Mouse (Mus musculus) adrenal gland, postnatal 10 days (tissue): ENCODE results near the gene Hnrnpa2b1. TPM values are rescaled to one million over a fixed set of nuclear protein-coding genes. Genes with fewer than 3 reads are reported as not detected.

Experiments used
- DNase-seq: peaks from one replicate; pipeline ENCODE4 v3.0.0; 2021; ENCODE audit warnings: mixed read lengths
- total RNA-seq, 2 experiments: library from RNA; stranded (reverse); gene quantifications; 2 replicates each; pipeline ENCODE4 v1.2.3; 2021

Gene Hnrnpa2b1
- total RNA-seq, 2 experiments from 2014 or later, result 559 to 669 TPM

DNA sequence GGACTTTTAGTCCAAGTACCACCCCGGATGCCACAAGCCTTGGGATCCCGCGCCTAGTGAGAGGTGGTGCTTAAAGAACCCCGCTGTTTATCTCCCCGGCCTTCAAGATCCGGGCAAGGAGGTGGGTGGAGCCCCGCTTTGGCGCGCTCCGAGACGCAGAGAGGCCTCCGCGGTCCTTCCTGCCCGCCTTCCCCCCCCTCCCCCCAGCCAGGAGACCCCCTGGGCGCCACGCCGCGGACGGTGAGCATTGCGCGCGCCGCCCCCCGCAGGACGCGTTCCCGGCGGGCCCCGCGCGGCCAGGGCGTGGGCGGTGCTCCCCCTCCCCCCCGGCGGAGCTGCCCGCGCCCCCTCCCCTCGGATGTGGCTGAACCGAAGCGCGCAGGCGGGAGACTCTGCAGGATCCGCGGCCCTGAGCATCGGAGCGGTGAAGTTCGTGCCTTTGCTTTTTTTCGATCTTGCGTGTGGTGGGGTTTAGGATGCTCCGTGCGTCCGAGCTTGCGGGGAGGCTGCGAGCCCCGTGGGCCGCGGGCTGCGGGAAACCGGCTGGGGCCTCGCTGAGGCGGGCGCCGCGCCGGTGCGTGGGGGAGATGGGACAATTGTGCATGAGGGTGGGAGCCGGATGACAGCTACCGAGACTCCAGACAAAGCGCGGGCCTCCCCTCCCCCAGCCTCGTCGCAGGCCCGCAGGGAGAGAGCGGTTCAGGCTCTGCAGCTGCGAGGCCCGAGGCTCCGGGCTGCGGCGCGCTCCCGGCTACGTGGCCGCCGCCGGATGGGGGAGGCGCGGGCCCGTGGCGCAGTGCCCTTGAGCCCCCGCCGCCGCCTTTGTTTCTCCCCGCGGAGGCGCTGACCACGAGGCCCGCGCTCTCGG, 851 bp upstream of the Hnrnpa2b1 start, which contains the start of gene Cbx3:
TSS of gene Cbx3 (plus strand) at position 50 of the 868 bp plus-strand sequence.
- DNase-seq, result peak; percentile 90

DNA sequence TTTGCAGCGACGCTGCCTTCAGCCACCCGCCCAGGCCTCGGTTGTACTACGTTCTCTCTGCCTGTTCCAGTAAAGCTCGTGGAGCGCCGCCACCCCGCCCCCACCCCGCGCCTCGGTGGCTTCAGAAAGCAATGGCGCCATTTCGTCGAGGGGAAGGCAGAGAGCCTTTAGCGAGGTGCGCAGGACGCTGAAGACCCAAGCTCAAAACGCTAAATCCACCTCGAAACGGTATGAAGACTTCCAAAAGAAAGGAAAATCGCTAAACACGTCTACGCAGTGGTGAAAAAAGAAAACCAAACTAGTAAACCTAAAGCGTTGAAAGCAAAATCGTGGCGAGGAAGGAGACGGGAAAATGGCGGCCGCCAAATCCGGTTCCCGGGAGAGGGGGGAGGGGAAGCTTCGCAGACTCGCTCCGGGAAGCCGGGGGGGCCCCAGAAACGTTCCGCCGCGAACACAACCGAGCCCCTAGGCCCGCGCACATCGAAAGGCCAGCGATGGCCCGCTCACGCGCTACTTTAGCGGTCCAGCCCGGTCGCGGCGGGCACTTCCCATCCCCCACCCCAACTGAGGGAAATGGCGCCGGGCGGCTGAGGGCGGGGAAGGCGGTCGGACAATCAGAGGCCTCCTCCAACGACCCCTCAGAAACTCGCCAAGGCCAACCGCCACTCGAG, 668 bp downstream of the Hnrnpa2b1 start:
- peak; percentile 85 for DNase-seq

DNA sequence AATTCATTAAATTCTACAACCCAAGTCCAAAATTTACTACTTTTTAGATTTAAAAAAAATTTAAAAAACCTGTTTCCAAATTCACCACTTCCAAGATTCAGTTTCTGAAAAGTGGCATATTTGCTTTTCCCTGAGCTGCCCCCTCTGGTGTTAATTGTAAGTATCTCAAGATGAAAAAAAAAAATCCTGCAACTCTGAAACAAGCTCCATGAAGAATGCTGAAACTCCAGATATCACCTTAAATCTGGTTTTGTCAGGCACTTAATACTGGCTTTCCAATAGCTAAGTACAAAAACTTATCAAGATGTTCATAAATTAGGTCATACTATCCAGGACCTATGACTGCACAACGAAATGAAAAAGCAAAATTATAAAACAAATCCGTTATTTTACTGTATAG, 2.0 kb downstream of the Hnrnpa2b1 start:
- no peak for DNase-seq

DNA sequence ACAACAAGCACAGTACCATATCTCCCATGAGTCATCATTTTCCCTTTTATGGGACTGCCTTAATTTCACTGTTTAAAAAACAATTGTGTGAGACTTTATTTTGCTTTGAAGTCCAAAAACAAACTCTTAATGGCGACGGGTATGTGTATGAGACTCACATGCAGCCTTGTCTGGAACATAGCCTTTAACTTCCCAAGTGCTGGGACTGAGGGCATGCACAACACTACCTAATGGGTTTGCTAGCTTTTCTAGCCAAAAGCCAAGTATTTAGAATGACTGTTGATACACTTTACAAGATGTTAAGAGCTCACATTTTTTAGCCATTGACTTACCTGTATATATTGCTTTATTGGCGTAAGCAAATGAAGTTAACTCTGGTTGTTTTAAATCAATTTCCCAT, 9.3 kb downstream of the Hnrnpa2b1 start:
- DNase-seq, result no peak

DNA sequence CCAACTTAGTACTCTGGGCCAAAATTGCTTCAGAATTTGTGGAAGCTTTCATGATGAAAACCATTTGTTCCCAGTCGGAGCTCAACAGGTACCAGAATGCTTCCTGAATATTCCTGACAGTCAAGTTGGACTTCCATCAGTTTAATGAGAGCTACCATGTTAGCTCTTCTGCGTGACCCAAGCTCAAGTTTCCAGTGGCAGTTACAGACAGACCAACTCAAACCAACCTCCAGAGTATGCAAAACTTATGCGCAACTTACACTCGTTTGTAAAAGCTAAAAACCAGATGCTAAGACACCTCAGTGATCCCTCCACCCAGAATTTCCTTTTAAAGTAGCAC, 9.7 kb downstream of the Hnrnpa2b1 start:
- no peak for DNase-seq

DNA sequence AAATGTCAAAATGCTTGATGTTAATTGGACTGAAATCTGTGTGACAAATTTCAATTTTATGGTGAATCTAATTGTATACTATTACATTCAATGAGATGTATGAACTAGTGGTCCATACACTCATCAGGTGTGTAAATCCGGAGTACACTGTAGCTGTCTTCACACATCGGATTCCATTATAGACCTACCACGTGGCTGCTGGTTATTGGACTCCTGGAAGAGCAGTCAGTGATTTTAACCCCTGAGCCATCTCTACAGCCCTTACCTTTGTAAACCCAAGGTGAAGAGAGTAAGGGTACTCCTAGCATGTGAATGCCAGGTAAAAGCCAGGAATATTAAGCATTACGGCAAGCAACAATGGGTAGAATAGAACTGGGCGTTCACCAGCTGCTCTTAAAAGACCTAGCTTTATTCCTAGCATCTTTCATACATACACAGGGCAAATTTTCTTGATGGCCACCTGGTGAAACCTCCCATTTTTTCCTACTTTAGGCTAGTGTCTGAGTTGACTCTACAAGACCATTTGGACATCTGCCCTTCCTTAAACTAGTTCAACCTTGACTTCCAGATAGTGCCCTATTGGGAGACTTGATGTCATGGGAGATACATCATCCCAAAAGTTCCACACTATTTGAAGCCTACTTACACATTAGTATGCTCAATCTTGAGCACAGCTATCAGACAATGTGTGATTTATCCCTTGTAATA, 10.2 kb downstream of the Hnrnpa2b1 start:
- no peak for DNase-seq

DNA sequence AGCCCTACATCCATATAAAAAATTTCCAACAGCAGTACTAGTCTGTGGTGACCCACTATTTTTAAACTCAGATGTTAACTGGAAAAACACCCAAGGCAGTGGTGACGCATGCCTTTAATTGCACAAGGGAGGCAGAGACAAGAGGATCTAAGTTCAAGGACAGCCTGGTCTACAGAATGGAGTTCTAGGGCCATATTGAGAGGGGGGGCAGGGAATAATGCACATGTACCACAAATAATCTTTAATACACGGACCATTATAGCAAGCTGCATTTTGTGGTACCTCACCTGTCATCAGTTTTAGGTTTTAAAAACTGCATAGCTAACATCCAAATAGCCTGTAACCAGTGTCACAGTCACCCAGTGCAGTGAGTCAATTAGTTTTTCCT, 10.8 kb downstream of the Hnrnpa2b1 start:
- DNase-seq, result peak; percentile 62

DNA sequence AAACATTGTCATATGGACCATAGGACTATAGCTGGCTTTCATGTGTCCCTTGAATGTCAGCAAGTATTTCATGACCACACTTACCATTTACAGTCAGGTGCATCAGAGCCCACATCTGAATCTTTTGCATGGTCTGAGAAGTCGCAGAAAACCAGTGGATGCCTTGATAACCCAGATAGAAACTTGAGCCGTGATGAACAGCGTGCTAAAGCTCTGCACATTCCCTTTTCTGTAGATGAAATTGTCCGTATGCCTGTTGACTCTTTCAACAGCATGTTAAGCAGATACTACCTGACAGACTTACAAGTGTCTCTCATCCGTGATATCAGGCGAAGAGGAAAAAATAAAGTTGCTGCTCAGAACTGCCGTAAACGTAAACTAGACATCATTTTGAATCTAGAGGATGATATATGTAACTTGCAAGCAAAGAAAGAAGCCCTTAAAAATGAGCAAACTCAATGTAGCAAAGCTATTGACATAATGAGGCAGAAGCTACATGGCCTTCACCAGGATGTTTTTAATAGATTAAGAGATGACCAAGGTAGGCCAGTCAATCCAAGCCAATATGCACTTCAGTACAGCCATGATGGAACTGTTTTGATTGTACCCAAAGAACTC, 11.8 kb downstream of the Hnrnpa2b1 start:
- no peak for DNase-seq

DNA sequence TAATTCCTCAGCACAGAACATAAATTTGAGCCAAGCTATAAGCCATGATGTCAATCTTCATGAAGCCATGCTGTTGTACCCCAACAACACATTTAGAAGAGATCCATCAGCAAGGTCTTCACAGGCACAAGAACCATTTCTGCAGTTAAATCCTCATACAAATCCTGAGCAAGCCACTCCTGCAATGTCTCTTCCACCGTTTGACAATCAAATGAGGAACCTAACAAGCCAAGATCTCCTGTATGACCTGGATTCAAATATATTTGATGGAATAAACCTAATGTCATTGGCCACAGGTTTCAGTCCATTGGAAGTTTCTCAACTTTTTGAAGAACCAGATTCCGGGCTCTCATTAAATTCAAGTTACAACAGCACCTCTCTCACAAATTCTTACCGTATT, 12.4 kb downstream of the Hnrnpa2b1 start:
- DNase-seq, result no peak

DNA sequence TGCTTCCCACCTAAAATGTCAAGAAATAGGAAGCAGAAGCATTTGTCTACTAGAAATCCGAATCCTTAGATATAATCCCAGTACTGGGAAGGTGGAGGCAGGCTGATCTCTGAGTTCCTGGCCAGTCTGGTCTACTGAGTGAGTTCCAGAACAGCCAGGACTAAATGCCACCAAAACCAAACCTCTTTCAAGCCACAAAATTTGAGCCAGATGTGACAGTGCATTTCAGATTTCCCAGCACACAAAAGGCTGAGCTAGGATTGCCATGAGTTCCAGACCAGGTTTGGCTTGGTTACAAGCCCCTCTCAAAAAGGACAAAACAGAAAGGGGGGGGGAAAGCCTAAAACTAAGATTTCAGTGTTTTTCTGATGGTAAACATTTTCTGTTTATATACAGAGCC, 13.5 kb downstream of the Hnrnpa2b1 start:
- no peak for DNase-seq

DNA sequence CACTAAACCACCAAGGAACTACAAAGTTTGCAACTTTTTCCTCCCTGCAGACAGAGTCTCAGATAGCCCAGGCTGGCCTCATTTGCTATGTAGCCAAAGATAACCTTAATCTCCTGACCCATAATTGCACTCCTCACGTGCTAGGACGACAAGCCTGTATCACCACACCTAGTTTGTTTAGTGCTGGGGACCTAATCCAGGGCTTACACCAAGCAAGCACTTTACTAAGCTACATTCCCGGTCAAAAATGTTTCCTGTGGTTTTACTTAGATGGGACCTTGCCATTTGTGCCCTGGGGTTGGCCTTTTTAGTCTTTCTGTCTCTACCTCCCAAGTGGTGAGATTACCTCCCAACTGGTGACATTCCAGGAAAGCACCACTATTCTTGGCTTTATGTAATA, 14.7 kb downstream of the Hnrnpa2b1 start:
- no peak for DNase-seq

DNA sequence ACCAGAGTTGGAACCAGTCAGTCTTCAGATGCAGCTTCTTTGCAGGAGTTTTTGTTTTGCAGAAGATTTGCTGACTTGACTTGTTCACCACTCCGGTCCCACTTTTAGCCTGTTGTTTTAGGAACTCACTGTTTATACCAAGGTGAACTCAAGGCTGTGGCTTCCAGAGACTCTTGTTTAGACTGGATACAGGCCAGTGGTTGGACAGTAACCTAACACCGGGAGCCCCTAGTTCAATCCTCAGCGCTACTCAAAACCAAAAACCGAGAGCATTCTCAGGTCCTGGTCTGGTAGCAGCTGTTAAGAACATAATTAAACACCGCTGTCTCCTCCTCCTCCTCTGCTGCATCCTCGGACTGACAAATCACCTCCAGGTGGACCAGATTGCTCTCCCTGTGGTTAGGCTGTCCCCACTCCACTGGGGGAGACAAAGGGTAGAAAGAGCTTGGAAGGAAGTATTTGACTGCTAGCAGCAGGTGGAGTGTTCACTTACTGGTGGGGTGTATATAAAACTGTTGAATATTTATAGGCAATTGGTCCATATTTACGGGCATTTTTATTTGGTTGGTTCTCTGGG, 16.7 kb downstream of the Hnrnpa2b1 start:
- no peak for DNase-seq

DNA sequence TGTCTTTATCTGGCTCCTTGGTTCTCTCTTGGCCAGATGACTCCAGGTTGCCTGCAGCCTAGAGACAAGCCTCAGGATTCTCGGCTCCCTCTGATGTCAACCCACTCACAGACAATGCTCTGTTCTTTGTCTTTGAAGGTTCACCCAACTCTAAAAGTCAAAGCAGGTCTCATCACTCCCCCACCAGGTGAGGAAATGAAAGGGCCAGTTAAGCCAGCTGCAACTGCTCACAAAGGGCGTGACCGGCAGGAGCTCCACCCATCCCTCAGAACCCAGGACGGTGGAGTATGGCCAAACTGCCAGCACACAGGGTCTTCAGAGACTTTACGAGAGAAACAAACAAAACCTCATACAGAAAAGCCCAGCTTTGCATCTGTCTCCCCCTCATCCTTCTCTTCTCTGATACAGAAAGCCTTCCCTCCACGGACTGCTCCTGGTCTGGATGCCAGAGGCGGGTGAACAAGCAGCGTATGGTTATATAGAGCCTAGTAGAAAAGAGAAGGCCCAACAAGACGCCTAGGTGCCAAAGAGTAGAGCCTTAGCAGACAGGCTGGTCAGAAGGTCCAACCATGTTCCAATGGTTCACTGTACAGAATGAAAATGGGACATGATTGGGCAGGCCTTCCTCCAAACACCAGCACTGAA, 27.4 kb downstream of the Hnrnpa2b1 start:
- DNase-seq, result no peak

DNA sequence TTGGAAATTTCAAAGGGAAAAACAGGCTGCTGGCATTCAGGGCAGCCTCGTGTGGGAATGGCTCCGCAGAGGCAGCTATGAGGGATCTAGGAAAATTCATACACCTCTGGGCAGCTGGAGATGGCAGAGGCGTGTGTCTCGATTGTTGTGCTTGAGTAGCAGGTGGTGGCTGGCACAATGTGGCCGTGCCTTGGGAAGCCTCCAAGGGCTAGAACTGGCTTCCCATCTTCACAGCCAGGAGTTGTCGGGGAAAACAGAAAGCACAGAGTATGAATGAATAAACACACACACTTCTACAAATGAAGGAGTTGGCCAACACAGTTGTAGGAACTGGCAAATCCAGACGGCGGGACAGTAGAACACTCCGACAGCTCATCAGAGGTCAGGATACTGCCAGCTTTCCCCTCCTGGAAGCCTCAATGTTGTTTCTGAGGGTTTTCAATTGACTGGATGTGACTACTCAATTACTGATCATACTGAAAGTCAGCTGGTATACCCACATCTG, 30.8 kb downstream of the Hnrnpa2b1 start:
- no peak for DNase-seq

DNA sequence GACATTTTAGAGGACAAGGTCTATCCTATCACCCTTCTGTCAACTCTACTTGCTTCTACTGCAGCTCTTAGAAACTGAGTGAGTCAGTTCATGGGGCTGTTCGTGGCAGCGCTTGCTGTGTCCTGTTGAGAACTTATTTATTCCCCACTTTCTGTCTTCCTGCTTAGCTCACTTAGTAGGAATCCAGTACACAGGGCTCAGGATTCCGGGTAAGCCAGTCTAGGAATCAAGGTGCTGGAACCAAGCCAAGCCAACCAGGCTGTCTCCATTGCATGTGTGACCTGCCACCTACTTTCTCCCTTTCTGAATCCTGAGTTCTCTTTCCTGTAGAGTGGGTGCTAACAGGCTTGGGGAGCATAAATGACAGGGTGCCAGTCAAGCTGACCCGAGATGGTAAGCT, 32.0 kb downstream of the Hnrnpa2b1 start:
- DNase-seq, result peak; percentile 62

DNA sequence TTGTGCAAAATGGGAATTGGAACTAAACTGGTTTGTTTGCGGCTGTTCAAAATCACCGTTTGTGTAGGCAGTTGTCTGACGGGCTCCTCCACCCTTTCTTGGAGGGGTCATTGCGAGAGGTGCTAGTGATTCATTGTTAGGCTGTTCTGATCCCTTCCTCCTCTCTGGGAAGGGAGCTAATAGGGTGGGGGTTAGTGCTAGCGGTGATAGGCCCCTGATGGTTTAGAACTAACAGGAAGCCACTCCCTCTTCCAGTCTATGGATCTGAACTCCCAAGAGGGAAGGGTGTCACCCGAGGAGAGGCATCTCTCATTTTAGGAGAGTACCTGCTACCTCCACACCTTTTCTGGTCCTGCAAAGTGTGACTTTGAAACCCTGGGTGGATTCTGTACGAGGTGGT, 35.4 kb downstream of the Hnrnpa2b1 start:
- no peak for DNase-seq

DNA sequence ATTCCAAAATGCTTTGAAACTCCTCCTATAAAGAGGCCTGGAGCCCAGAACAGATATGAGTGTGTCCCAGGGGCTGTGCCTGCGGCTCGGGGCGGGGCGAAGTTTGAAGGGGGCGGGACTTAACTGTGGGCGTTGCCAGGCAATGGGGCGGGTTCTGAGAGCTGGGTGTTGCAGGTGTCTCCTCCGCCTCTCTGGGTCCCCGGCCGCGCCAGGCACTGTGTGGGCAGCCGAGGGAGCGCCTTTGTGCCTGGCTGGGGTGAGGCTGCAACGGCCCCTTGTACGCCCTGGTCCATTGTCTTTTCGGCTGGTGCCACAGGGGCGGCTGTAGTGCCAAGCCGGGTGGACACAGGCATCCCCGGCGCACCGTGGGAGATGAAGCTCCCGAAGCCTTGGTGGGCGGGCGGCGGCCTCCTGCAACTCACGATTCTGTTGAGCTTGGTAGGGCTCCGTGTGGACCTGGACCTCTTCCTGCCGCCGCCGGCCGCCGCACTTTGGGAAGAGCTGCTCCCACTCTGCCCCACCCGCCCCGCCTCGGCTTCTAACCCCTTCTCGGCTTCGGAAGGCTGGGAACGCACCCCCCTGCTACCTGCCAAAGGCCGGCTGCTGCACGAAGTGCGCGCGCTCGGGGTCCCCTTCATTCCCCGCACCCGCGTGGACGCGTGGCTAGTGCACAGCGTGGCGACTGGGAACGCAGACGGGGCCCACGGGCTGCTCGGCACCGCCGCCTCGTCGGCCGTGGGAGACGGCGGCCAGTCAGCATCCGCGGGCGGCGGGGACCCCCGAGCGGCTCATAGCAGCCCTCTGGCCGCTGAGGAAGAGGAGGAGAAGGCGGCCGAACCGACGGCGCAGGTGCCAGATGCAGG, 36.9 kb downstream of the Hnrnpa2b1 start, which contains the start of gene Nfe2l3:
TSS of gene Nfe2l3 (plus strand) at position 136 of the 863 bp plus-strand sequence.
- DNase-seq, result peak; percentile 85

DNA sequence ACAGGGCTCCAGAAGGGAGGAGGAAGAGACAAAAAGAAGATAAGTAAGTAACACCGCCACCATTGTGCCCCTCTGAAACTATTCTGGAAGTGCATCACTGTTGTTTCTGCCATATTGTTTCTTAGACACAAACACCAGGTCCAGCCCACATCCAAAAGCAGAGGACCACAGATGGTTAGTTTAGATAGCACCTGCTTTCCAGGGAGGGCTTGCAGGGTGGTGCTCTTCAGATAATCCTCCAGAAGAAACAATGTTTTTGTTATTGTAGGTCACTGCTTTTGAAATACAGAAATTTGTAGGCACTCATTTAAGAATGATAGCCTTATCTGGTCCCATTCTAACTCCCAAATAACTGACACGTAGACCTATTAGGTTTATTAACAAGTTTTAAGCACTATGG, 45.2 kb downstream of the Hnrnpa2b1 start:
- no peak for DNase-seq

DNA sequence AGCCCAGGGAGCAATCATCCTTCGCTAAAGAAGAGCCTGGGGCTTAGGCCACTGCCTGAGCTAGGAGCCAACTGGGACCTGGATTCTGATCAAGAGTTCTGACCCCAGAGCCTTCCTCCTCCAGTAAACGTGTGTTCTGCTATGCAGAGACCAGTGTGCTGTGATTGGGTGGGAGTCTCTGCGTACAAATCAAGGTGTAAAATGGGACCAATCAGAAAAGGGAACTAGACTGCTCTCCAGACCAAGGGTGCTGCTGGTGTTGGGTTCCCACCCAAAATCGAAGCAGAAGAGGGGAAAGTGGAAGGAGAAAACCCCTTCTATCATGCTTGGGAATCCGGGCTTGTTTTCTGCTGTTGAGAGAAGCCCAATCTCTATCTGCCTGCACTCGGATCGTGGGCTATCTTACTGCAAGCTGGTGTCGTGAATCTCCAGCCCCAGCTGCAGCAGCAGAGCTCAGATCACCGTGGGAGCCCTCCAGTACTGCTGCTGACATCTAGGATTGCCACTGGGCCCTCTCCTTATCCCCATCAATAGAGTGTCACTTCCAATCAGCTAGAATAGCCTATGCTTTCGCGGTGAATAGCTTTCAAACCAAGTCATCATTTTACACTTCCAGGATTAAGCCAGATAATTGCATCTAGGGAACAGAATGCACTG, 46.1 kb downstream of the Hnrnpa2b1 start:
- DNase-seq, result no peak
